Mouse (Mus musculus) heart, adult 18-20 months (tissue): ENCODE measurements around the gene Fryl. TPM values are rescaled to one million over a fixed set of nuclear protein-coding genes. Genes with fewer than 3 reads are reported as not detected.

Source experiments
- DNase-seq, 2 experiments: peaks; one replicate each; pipeline ENCODE4 v3.0.0; 2021 to 2022; ENCODE audit warnings: mixed read lengths in 1 of 2
- long read RNA-seq, 2 experiments: library from polyadenylated mRNA; stranded (forward); transcript quantifications; one replicate each; pipeline ENCODE4 v2.0.0; 2021
- total RNA-seq, 2 experiments: library from RNA; stranded (reverse); gene quantifications; 2 replicates each; pipeline ENCODE4 v1.2.3; 2021

The Fryl gene
- total RNA-seq = 10 to 100 TPM; 28.8 to 40.5 TPM
- long read RNA-seq, experiment 1, partial matches to known transcripts = 5 of 8 reads
- long read RNA-seq, experiment 1, other reads (novel, unspliced or antisense) = 3 of 8 reads
- long read RNA-seq, experiment 2, partial matches to known transcripts = 1 of 2 reads
- long read RNA-seq, experiment 2, other reads (novel, unspliced or antisense) = 1 of 2 reads

- DNase-seq = peak; percentile 97 to 98
These were observed at the start of gene Fryl for GRCm38 (mm10) chr5:73256352-73257065. Fryl (minus strand) TSS chr5:73256619.

DNA sequence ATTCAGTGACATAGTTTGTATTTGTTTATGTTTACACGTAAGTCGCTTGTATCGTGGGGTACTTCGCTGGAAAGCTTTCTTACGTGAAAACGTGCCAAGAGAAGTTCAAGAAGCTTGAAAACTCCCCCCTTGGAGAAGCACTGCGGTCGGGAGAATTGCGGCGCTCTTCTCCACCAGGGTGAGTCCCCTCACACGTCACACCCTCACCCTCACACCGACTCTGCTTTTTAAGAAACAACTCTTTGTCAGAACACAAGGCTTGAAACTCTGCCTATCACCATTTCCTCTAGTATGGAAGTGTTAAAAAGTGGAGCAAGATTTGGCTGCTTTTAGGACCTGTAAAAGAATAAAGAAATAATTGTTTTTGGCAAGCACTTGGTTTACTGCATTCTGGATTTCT, 48.1 kb upstream of the Fryl start:
- DNase-seq = peak in 1 of 2 experiments; percentile 6

DNA sequence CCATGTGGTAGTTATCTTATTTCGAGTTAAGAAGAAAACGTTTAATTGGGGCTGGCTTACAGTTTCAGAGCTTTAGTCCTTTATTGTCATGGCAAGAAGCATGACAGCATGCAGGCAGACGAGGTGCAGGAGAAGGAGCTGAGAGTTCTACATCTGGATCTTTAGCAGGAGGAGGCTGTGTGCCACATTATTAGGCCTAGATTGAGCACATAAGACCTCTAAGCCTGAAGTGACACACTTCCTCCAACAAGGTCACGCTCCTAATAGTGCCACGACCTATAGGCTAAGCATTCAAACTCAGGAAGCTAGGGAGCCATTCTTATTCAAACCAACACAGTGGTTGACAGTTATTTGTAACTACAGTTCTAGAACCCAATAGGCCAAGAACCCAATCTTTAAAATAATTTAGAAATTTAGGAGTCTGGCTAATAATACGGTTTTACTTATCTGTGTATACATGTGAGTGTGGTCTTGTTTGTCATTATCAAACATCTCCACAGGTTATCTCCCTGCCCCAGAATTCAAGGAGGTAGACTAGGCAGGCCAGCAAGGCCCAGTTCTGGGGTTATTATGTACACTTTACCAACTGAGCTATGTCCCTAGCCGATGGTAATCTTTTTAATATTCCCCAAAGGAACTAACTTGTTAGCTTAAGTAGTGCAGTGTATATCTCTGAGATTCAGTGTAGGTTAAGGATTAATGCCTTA, 45.3 kb upstream of the Fryl start:
- no peak for DNase-seq

- no peak for DNase-seq
These were observed 39.5 kb upstream of the Fryl start for GRCm38 (mm10) chr5:73295916-73296315.

GRCm38 (mm10) chr5:73295016-73295415, 38.6 kb upstream of the Fryl start:
- no peak for DNase-seq

DNA sequence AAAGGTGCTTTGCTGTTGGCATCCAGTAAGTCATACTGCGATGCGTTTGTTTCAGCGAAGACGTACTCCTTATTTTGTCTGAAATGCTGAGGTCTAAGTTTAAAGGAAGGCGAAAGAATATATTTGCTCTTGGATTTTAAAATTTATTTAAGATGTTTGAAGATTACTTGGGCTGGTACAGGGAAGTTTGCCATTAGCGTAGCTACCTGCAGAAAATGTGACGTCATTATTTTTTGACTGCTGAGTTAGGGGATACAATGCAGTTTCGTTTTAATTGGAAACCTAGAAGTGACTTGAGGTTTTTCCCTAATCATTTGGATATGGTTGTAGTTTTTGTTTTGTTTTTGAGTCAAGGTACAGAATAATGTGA, 37.0 kb upstream of the Fryl start:
- DNase-seq = no peak

- peak; percentile 96 to 97 for DNase-seq
These were observed 36.4 kb upstream of the Fryl start, which contains the start of gene Ociad1 for GRCm38 (mm10) chr5:73292502-73293457. Ociad1 (plus strand) TSS chr5:73292784.

- DNase-seq = no peak
These were observed 33.5 kb upstream of the Fryl start for GRCm38 (mm10) chr5:73289900-73290299.

DNA sequence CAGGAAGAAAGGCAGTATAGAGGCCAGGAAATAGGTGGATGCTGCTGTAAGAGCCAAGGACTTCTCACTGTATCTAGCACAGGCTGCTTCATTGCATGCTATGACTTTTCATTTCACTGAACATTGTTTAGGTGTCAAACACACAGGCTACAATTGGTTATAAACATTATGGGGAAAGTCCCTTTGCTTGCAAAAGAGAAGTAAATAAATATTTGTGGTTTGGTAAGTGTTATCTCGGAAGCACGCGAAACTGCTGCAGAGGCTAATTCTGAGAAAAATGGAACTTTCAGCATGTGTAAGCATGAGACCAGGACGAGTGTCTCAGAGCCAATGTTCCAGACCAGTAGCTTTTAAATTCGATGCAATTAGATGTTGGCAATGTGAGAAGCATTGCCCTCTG, 30.2 kb upstream of the Fryl start:
- DNase-seq = no peak

DNA sequence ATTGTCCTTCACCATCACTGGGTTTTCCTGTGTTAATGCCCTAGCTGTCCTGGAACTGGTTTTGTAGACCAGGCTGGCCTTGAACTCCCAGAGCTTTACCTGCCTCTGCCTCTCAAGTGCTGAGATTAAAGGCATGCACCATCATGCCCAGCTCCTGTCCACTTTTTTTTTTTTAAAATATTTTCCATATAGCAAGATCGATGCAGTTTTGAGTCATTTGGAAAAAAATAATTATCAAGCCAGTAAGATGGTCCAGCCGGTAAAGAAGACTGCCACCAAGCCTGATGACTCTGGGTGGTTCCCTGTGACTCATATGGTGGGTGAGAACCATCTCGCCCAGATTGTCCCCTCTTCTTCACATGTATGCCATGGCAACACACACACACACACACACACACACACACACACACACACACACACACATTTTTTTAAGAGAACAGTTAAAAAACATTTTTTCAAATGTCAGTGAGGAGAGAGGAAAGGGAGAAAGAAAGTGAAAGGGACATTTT, 29.1 kb upstream of the Fryl start:
- no peak for DNase-seq

DNA sequence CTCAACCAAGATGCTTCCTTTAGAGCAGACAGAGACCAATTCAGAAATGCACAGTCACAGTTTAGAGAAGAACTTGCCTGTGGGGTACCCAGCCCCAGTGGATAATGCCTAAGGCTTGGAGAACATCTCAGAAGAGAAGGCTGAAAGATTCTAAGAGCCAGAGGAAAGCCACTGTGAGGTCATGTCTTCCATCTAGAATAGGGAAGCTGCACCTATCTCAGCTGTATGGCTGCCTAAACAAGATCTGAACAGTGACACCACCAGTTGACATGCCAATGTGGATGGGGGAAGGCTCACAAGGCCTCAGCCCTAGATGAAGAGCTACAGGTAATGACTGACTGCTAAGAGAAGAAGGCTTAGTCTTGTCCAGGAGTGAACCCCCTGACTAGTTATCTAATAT, 27.6 kb upstream of the Fryl start:
- no peak for DNase-seq

- no peak for DNase-seq
These were observed 24.1 kb upstream of the Fryl start for GRCm38 (mm10) chr5:73280567-73280850.

DNA sequence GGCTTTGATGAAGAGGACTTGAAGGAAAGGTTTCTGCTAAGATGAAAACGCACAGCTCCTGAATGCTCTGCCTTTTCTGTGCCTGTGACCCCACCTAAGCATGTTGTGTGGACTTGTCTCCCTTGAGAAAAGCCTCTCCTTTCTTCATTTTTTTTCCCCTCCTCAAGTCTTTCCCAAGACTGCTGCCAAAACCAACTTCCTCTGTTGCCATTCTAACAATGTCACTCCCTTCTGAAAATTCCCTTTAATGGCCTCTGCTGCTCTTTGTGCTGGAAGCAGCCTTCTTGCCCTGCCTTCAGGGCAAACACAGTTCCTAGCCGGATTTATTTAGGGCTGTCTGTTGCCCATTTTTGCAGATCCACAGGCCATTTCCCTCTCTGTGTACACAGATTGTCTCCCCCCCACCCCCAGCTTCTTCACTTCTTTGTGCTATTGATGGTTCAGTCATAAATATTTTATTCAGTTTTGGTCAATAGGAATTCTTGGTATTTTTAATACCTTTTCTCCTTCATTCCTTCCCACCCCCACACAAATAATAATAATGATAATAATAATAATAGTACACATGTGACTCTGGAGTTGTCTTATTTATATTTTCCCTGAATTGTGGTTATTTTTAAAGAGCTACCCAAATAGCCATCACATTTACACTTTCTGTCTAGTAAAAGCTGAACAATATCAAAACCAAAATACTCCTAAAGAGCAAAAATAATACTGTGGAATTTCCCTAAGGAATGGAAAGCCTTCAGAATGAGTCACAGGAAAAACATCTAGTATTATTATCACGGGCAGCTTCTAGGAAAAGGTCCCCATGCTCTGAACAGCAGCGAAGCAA, 23.5 kb upstream of the Fryl start:
- DNase-seq = peak; percentile 37 to 39

DNA sequence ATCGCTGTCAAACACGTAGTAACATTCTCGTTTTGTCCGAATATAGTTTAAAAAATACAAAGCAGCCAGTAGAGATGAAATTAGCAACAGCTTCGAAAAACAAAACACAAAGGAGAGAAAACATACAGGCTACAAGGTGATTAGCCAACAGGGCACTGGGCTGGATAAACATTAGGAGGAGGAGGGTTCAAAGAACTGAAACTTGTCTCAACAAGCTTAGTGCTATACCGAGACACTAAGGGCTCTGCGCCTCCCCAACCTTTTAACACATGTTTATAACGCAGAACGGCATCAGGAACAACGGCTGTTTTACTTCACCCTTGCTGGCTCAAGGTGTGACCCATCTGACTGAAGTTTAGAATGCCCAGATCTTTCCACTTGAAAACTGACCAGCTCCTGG, 22.8 kb upstream of the Fryl start:
- DNase-seq = no peak

GRCm38 (mm10) chr5:73274941-73275340, 18.5 kb upstream of the Fryl start:
- DNase-seq = no peak

DNA sequence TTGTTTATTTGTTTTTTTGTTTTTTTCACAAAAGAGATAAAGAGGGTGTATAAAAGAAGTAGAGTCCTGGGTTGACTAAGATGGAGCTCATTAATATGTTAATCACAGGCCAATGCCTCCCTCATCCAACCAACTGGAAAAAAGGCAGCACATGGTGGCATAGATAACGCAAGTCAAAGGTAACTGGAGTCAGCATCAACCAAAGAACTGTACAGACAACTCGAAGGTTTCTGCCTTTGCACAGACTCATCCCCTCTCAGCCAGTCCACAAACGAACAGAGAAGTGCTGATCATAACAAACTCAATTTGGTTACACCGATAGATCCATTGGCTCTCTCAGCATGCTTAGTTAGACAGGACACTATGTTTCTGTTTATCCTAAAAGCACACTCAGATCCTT, 16.8 kb upstream of the Fryl start:
- no peak for DNase-seq

DNA sequence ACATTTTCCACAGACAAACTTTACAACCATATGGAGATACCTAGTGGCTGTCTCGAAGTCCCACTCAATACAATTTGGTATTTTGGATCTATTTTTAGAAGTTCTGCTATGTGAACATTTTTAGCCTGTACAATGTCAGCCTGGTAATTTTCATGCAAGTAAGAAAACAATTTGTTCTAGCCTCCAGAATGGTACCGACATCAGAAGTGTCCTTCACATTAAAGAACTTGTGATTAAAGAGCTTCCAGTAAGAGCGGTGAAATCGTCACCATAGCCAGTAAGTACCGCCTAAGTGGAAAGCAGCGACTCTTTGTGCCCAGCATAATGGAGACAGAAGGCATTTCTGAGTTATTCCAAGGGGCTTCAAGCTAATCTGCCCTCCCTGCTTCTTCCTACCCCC, 14.2 kb upstream of the Fryl start:
- peak in 1 of 2 experiments; percentile 16 for DNase-seq

DNA sequence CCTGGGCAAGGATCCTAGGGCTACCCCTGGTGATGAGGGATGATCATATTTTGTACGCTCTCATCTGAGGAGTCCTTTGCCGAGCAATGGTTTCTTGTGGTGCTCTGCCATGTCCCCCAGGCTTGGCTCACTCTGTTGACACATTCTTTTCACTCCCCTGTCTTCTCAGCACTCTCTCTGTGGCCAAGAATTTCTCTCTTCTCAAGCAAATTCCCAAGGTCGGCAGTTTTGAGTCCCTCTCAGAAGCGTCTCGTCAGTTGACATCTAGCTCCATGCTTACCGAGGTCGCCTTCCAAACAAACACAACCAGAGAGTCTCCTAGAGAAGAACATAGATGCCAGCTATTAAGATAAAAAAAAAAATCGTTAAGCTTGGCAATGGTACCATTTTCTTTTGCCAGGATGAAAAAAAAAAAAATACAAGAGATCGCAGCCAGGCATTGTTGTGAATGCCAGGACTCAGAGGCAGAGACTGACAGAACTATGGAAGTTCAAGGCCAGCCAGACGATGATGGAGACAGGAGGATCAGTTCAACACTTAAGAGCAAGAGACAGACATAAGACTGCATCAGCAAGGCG, 12.3 kb upstream of the Fryl start:
- peak in 1 of 2 experiments; percentile 5 for DNase-seq

DNA sequence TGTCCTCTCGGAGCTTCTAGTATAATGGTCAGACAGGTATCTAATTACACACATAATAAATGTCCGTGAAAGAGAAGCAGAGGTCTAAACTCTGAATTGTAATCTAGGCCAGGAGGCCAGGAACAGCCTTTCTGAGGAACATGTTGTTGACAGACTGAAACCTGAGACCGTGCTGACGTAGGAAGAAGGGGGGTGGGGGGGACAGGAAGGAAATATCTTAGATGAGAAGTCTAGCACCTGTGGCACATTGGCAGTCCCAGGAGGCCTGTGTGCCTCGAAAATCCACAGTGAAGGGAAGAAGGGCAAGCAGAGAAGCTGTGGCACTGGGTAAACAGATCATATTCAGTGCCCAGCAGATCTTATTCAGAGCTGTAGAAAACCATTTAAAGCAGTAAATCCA, 9.0 kb upstream of the Fryl start:
- DNase-seq = peak in 1 of 2 experiments; percentile 31

DNA sequence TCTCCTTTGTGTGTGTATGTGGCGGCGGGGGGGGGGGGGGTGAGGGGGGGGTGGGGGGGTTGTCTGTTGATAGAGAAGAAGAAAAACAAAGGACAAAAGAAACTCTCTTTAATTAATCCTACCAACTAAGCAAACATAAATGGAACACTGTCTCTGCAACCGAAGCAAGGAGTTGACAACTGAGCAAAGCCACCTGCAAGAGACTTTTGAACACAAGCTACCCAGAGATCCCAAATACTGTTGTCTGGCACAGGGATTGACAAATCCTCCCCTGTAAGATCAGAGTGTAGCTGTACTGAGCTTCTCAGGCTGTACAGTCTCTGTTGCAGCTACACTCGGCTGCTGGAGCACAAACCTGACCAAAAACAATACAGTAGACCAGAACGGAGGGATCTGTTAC, 7.7 kb upstream of the Fryl start:
- DNase-seq = no peak

DNA sequence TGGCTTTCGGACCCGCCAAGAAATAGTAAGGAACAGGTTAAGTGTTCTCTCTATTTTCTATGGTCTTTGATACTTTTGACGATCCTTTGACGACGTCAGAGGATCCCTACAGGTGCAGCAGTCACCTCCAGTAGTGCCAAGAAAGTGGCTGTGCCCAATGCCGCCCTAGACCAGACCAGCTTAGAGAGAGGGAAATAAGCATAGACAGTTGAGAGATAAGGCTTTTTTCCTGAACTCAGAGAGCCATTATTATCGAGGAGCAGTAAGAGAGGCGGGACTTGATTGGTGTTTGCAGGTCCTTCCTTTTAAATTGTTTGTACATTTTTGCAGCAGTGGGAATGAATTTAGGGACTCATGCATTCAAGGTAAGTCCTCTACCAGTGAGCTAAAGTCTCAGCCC, 1.3 kb upstream of the Fryl start:
- no peak for DNase-seq
